Mouse (Mus musculus) kidney, adult 2 months (tissue): ENCODE measurements around the gene Ppp6r3.

ENCODE experiments used
- CTCF ChIP-seq: fragments of 200-500 bp; conservative IDR thresholded peaks from 2 replicates; pipeline ENCODE4 v1.5.1; 2011; ENCODE audit warnings: low read depth, mild to moderate bottlenecking, control low read depth, low read length, moderate library complexity, mixed read lengths; ENCODE audit not compliant: insufficient read depth, insufficient read length
- POLR2A ChIP-seq: fragments of 200-500 bp; IDR thresholded peaks from one replicate; pipeline ENCODE4 v1.6.1; 2011; ENCODE audit warnings: low read depth, low read length, control low read depth

DNA sequence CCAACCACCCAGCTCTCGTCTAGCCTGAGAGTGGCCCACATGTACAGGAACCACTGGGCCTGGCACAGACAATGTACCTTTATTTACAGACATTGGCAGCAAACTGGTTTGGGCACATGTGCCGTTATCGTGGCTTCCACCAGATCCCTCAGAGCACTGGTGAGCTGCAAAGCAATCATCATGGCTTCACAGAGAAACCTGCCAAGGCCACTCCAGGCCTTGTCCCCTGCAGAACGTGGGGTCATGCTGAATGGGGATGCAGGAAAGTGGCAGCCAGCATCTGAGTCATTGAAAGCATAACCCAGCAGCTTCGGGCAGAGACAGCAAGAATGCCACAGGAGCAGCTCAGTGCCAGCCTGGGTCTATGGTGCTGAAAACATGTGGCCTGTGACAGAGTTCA, 18.8 kb upstream of the Ppp6r3 start:
- no peak for TF ChIP-seq POLR2A
- TF ChIP-seq CTCF, result no peak
